Mouse (Mus musculus): ENCODE measurements around the gene Nrbp1.

Gene Nrbp1

DNA sequence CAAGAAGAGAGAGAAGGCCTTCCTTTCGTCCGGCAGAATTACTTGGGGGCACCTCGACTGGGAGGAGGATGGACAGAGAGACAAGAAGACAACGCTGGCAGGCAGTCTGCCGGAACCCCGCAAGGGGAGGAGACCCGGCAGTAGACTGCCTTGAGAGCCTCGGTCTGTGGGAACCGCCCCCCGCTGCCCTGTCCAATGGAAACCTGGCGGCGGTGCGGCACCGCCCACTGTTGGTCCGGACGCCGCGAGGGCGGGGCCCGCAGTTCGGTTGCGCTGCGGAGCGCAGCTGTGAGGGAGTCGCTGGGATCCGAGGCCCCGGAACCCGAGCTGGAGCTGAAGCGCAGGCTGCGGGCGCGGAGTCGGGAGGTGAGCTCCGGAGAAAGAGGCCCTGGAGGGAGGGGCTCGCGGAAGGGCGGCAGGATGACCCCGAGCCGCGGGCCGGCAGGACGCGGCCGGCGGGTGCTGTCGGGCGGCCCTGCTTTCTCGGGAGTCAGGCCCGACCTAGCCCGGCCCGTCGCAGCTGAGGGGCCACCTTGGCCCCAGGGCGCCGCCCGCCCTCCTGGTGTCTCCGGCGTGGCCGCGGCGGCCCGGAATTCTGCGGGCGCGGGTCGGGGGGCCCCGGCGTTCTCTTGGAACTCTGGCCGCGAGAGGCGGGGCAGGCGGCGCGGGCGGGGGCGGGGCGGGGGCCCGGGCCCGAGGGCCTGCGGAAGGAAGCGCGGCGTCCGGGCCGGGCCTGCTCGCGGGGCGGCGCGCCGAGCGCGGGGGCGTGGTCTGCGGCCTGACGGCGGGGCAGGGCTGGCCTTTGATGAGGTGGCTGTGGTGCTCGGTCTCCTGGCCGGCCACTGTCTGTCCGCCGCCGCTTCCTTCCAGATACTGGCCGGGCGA, at the start of gene Nrbp1, which contains the start of gene Gm9970:
Gene Nrbp1 (plus strand): TSS at position 228 of the 885 bp plus-strand sequence.
Gene Gm9970 (minus strand): TSS at position 596 of the 885 bp plus-strand sequence.
- in situ Hi-C loops (cut with MboI, MseI): no loop called here

DNA sequence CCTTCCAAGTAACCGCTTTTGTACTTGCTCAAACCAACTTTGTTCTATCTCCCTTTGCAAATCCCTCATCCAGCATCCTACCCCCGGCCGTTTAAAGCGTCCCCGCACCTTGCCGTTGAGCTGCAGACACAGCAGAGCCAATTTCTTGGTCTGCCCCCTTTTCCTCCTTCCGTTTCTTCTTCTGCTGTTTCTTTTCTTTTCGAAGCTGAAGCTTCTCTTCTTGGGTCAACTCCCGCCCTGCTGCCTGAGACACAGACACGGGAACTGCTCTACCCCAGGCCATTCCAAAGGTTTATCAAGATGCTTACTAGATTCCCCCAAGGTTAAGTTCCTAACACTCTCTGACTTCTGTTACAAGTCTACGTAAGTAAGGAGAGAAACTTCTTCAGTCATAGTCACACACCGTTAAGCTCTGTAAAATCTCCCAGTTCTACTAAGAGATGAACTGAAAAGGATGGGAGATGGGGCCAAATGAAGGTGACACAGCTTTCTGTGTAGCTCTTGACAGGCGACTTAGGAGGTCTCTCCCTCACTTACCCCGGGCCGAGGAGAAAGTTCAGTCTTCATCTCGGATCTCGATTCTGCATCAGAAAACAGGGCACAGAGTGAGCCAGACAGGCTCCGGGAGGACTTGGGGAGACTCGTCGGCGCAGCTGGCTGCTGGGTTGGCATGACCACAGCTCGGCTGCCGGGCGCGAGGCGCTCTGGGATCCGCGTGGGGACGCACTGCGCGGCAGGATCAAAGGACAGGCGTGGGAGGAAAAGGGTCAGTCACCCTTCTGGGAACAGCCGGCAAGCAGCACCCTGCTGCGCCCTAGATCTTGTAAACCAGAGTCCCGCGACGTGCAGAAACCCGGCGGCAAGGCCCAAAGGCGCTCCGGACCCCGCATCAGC, 48.4 kb upstream of the Nrbp1 start:
- in situ Hi-C loops (cut with MboI, MseI): no loop called here

DNA sequence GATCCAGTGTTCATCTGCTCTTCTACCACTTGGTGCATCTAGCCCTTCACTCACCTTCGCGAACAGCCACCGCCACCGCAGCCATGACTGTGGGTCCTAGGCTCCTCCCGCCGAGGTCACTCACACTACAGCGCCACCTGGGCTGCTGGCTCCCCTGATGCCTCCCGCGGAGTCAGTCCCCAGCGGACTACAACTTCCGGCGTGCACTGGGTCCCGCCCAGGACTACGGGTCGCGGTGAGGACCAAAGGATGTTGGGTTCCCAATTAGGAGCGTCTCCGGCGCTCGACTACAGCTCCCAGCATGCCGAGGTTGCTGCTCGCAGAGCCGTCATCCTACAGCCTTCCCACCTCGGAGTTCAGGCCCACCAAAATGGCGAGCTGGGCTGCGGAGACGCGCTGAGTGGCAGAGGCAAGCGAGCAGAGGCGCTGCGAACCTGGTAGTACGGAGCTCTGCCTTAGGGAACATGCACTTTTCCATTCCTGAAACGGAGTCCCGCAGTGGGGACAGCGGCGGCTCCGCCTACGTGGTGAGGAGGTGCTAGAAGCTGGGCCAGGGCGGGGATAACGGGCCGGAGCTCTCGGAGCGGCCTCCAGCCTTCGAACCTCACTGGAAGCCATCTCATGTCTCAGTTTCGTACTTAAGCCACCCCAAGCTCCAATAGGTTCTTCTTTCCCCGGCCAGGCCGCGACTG, 47.6 kb upstream of the Nrbp1 start, which contains the start of the genes Snx17 and Eif2b4:
Gene Snx17 (plus strand): TSS at position 289 of the 692 bp plus-strand sequence.
Gene Eif2b4 (minus strand): TSS at position 492 of the 692 bp plus-strand sequence.
- in situ Hi-C loops (cut with MboI, MseI): no loop called here

DNA sequence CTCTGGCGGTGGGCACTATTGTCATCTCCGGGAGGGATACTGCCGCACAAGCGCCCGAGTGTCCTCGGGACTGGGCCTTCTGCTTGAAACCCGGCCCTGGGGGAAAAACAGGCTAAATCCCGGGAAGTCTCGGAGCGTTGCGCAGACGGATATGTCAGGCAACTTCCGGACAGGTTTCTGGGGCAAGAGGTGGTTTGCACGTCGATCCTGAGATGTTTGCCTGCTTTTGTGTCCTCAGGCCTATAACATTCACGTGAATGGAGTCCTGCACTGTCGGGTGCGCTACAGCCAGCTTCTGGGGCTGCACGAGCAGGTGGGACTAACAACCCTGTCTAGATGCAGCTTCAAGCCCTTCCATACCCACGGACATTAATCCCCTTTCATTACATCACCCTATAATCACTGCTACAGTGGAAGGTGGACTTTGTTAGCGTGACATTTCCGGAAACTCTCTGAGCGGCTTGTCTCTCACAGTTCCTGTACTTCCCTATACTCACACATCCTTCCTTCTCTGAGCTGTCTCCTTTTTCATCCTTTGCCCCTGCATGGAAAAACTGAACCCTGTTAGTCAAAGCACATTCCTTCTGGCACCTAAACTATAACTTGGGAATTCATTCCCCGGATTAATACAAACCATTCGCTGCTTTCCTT, 46.9 kb upstream of the Nrbp1 start:
- in situ Hi-C loops (cut with MboI, MseI): no loop called here

DNA sequence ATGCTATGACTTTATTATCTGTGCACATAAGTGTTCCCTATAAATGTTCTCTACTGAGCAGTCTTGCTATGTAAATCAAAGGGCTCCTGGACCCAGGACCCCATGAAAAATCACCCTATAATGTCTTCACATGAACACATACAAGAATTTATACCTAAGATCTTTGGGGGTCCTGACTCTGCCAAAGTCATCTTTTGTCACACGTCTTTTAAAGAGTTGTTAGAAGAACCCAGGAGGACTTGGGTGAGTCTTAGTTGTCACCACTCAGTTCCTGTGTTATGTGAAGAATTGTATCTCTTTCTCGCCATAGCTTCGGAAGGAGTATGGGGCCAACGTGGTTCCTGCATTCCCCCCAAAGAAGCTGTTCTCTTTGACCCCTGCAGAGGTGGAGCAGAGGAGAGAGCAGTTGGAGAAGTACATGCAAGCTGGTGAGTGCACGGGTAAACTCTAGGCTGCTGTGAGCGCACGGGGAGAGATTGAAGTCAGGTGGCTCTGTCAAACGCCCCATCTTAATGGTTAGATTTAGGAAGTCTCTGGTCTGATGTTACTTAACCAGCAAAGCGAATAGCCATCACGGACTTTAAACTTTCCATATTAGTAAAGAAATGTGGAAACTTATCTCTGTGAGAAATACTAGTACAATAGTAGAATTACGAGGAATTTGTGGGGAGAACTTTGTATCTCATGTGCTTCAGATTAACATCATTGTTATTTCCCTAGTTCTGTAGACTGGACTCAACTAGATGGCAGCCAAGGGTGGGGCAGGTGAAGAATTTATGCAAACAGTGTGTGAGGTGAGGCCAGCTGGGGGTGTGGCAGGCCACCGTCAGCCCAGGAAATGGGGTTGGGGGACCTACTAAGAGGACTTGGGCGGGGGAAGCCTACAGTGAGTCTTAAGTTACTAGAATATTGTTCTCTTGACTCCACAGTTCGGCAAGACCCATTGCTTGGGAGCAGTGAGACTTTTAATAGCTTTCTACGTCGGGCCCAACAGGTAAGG, 45.9 kb upstream of the Nrbp1 start:
- in situ Hi-C loops (cut with MboI, MseI): no loop called here

DNA sequence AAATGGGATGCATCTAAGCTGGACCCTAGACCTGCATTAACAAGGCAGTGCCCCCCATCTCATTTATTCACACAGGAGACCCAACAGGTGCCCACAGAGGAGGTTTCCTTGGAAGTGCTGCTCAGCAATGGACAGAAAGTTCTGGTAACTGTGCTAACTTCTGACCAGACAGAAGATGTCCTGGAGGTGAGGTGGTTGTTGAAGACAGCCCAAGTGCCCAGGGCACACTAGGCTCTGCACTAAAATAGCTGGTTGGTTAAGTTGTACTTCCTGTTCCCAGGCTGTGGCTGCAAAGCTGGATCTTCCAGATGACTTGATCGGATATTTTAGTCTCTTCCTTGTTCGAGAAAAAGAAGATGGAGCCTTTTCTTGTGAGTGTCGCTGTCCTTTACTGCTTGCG, 45.0 kb upstream of the Nrbp1 start:
- in situ Hi-C loops (cut with MboI, MseI): no loop called here

DNA sequence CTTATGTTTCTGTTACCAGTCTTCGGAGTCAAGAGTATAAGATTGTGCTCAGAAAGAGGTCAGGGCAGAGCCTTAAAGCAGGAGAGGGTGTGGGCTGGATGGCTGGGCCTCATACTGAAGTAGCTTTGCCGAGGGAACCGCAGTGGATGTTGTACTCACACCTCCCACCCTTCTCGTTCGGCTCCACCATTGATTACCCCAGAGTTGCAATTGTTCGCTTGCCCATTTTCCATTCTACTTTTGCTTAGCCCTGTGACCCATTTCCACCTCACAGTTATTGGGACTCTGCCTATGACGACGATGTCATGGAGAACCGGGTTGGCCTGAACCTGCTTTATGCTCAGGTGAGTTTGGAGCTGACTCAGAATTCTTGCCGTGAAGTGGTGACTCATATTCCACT, 44.5 kb upstream of the Nrbp1 start:
- in situ Hi-C loops (cut with MboI, MseI): no loop called here

DNA sequence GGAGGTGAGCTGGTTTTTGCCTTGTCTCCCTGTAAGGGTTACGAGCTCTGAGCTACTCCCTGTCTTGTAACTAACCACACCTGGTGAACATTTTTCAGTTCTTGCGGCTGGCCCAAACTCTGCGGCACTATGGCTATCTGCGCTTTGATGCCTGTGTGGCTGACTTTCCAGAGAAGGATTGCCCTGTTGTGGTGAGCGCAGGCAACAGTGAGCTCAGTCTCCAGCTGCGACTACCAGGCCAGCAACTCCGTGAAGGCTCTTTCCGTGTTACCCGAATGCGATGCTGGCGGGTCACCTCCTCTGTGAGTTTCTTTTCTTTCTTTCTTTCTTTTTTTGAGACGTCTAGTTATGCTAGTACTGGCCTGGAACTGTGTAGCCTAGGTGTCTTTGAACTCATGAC, 43.6 kb upstream of the Nrbp1 start:
- in situ Hi-C loops (cut with MboI, MseI): no loop called here

DNA sequence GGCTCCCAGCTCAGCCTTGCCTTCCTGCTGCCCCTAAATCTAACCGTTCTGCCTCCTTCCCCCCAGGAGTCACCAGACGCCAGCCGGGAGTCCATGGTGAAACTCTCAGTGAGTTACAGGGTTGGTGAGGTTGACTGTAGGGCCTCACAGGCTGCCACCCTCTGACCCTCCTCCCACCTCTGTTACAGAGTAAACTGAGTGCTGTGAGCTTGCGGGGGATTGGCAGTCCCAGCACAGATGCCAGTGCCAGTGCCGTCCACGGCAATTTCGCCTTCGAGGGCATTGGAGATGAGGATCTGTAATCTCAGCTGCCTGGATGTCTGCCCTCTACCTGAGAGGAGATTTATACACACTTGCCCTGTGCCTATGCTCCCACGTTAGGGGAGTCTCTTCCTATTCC, 42.5 kb upstream of the Nrbp1 start:
- in situ Hi-C loops (cut with MboI, MseI): no loop called here

DNA sequence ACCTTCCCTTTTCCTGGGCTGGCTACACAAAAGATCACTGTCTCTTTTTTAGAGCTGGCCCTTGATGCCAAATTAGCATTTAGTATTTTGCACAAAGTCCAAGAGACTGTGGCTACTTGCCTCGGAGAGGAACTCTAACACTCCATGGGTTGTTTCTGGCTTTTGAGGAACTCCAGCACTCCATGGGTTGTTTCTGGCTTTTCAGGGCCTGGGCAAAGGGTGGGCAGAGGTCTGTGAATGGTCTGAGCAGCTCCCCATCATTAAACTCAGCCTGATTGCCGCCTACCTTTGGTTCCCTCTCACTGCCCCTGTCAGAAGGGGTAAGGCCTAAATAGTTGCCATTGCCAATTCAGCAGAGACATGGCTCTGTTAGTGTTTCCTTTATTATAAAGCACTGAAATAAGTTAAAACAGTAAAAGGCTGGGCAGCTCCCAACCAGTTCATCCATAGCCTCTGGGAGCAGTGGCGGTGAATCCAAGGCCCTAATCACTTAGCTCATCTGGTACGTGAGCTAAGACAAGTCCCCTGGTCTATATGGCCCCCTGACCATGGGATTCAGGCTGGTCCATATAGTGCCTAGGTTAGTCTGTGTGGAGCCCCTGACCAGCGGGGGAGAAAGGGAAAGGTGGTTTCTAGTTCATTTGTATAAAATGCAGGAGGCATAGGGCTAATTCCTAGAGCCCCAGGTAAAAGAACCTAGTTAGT, 41.9 kb upstream of the Nrbp1 start:
- in situ Hi-C loops (cut with MboI, MseI): no loop called here

DNA sequence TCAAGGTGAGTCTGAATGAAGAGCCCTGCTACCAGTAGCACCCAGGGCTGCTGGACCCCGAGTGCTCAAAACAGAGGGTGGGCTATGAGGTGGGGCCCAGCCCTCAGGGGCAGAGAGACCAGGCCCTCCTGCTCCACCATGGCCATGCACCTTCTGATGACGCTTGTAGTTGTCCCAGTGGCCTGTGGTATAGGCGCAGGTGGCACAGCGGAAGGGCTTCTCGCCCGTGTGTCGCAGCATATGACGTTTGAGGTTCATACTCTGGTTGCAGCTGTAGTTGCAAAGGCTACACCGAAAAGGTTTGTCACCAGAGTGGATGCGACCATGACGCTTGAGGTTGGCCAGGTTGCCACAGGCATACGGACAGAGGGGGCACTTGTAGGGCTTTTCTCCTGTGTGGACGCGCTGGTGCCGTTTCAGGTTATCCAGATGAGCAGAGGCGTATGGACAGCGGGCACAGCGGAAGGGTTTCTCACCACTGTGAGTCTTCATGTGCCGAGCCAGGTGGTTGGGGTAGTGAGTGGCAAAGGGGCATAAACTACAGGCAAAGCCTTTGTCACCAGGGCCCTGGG, 41.3 kb upstream of the Nrbp1 start:
- in situ Hi-C loops (cut with MboI, MseI): no loop called here

DNA sequence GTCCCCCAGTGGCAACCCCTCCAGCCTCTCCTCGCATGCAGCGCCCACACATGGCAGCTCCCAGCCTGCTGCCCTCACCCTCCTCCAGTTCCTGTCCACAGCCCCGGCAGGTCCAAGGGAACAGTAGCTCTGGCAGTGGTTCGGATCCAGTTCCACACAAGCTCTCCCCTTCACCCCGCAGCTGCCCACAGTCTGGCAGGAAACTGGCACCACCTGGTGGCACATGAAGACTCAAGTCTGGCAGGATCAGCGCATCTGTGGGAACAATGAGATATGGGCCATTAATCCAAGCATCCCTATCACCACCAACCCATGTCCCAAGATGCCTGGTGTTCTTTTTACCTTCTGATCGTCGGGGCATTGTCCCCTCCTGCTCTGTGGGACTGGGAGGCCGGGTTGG, 40.8 kb upstream of the Nrbp1 start:
- in situ Hi-C loops (cut with MboI, MseI): no loop called here

DNA sequence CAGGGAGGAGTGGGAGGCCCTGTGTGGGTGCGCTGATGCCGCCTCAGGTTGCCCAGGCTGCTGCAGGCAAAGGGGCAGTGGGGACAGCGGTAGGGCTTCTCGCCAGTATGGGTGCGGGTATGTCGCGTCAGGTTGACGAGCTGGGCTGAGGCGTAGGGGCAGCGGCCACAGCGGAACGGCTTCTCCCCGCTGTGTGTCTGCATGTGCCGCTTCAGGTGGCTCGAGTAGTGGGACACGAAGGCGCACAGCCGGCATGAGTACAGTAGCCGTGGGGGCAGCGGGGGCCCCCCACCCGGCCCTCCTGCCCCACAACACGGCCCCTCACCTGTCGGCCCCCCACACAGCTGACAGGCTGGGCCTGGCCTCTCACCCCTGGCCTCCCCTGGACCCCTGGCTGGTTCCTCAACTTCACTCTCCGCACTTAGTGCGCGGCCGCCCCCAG, 40.3 kb upstream of the Nrbp1 start:
- in situ Hi-C loops (cut with MboI, MseI): no loop called here

DNA sequence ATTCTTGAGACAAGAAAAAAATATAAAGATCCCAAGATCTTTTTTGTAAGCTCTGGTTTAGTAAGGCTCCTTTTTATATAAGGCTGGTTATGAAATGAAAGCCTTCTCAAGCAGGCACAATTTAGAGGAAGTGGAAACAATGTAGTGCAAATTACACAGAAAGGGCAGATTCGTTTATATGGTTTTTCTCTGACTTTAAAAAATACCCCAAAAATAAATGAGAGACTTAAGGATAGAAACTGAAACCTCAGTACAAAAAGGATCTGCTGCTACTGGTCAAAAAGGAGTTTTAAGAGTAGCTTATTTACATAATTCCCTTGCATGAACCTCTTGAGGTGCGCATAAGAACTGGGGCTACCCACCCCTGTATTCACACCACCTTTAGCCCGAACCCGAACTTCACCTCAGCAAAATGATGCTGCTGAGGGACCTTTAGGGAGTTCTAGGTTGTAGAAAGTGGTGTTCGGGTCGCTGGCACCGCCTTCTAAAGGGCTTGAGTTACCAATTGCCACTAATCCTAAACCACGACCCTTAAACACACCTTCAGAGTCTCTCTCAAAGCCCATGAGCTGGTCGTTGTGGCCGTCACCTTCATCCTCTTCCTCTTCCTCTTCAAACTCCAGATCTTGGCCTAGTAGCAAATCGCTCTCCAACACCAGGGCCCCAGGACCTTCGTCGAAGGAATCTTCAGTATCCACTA, 39.5 kb upstream of the Nrbp1 start:
- in situ Hi-C loops (cut with MboI, MseI): no loop called here

DNA sequence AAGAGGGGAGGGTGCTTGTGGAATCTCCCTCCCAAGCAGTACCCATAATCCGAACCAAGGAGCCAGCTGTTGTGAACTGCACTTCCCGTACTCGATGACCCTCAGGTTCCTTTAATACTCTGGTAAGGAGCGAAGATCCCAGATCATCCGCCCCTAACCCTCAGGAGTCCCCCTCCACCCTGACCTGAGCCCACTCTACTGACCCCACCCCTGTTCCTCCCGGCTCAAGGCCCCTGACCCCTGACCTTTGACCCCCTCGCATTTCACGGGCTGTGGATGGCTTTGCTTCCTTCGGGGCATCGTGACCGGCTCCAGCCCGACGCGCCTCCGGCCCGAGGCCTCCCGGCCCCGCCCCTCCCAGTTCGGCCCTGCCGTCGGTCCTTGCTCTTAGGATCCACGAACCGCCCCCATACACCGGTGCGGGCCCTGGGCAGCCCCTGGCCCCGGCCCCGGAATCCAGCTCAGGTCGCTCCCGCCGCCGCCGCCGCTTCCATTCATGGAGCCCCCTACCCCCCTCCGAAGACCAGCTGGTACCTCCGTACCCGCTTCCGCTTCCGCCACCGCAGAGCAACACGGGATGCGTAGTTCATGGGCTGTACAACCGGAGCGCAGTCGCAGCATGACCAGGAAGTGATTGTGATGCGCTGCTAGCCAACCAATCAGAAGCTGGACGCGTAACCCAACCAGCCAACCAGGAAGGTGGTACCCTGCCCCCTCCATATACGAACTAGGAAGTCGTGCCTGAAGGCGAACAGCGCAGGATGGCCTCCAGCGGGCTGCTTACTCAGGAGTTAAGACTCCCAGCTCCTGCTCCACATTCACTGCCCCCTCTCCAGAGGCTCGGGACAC, 38.7 kb upstream of the Nrbp1 start, which contains the start of gene Zfp513:
Gene Zfp513 (minus strand): TSS at position 562 of the 849 bp plus-strand sequence.
- in situ Hi-C loops (cut with MboI, MseI): no loop called here

DNA sequence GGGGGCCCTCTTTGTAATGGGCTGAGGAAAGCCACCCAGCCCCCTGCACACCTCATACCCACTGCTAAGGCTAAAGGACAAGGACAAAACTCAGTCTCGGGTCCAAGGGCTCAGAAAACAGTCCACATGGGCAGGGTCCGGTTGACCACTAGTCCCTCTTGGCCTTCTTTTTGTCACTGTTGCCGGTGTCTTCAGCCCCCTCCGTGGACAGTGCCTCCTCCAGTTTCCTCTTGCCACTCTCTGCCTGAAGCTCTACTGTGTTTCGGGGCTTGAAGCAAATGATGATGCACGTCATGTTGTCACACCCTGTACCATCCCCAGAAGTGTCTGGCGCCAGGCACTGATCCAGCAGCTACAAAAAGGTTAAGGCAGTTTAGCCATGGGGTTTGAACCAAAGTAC, 37.7 kb upstream of the Nrbp1 start:
- in situ Hi-C loops (cut with MboI, MseI): no loop called here

DNA sequence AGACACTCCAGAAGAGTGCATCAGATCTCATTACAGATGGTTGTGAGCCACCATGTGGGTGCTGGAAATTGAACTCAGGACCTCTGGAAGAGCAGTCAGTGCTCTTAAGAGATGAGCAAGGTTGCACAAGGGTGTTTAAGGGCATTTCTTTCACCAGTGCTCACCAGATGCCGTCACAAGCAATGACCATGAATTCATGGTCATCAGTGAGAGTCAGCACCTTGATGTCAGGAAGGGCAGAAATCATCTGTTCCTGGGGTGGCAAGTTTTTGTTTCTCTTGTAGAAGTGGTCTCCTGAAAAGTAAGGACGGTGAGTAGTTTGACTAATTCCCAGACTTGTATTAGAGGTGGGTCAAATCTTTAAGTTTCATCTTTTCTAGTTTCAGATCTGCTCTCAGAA, 36.8 kb upstream of the Nrbp1 start:
- in situ Hi-C loops (cut with MboI, MseI): no loop called here
